Mouse (Mus musculus): ENCODE measurements around the gene Grin2b.

DNA sequence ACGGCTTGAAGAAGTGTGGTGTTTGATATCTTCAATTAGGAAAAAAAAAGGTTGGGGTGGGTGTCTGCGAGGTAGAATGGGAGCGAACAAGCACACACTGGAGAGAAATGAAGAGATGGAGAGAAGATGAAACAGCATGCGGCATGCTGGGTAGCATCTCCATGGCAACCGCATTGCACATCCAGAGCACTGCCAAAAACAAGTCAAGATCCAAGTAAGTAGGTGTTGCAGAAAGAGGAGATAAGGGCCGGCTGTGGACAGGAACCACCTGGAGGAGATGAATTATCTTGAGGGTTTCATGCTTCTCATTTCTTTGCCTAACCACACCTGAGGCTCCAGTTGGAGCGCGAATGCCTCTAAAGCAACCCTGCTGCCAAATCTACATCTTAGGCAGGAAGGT lies 313.8 kb downstream of the Grin2b start:
- TF ChIP-seq CTCF (conservative IDR thresholded peaks at IDR 0.05 in 1 of 2, IDR thresholded peaks at IDR 0.05 in 1 of 2; ENCODE audit: low read depth in 2 of 2, low read length in 2 of 2) (no peak), POLR2AphosphoS2 (IDR thresholded peaks at IDR 0.05; ENCODE audit: low read depth, low read length) (no peak), MXI1 (IDR thresholded peaks at IDR 0.05; ENCODE audit: low read depth, low read length) (no peak), POLR2A (IDR thresholded peaks at IDR 0.05; ENCODE audit: low read depth, low read length) (no peak), MAX (IDR thresholded peaks at IDR 0.05; ENCODE audit: low read length) (no peak), USF1 (IDR thresholded peaks at IDR 0.05; ENCODE audit: low read depth, low read length) (no peak), MAZ (IDR thresholded peaks at IDR 0.05; ENCODE audit: low read depth, low read length) (no peak), CHD2 (IDR thresholded peaks at IDR 0.05; ENCODE audit: low read length) (no peak), SMC3 (IDR thresholded peaks at IDR 0.05; ENCODE audit: low read depth, low read length) (no peak)
